ENCODE assay signal across 16 mouse cellular contexts in the genomic region with DNA sequence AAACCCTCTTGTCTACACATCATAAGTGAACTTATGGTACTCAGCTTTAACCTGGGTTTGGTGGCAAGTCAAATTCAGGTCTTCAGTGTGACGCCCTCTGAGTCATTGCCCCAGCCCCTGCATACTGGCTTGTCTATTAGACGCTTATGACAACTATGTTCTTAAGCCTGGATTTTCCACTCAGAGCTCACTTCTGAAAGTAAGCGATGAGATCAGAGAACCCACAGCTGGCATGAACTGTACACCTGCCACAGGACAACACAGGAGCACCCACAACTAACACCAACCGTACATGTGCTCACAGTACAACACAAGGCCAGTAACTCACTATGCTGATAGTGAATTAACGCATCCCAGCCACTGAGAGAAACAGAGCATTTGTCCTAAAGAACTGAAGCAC.
DNase-seq lines count a peak whose midpoint lies in the region; ATAC-seq and TF ChIP-seq lines count a peak whose summit lies in the region.
"Had no signal": no experiment of that assay in that cellular context is flagged by ENCODE, and none has a peak within 500 bp of the region (broad histone marks: within the 10 kb centered on the region; RNA-seq: fewer than 3 reads in every experiment).

No protein-coding gene starts in this region.

- no peak for DNase-seq in hindbrain, embryonic 11.5 days (ENCODE audit: low spot score)
- peak; percentile 87 for DNase-seq in midbrain, embryonic 11.5 days (ENCODE audit: low spot score, missing footprints)
- DNase-seq in CH12.LX (ENCODE audit: extremely low read depth) = peak; percentile 68
- no peak for DNase-seq in hindbrain, postnatal 0 days (ENCODE audit: low spot score)
- DNase-seq in kidney, postnatal 4 days = no peak
- DNase-seq: adrenal gland, adult 2 months; adrenal gland, postnatal 25 days; heart, adult 2 months had no signal

- peak; percentile 25; the same call in 1 of the 2 replicates for ATAC-seq in hindbrain, embryonic 11.5 days (ENCODE audit: low FRiP score)
- no peak for ATAC-seq in hindbrain, embryonic 16.5 days
- no peak for ATAC-seq in midbrain, embryonic 11.5 days (ENCODE audit: low FRiP score)
- no peak for ATAC-seq in midbrain, embryonic 16.5 days
- 0 out of 2 replicates have a peak, but pooled peaks have one; percentile 12 for ATAC-seq in hindbrain, postnatal 0 days
- ATAC-seq: forebrain, embryonic 15.5 days; intestine, embryonic 15.5 days had no signal

- no peaks in the 10 kb centered on the region for H3K79me2 ChIP-seq in CH12.LX (replicated peaks; ENCODE audit: control insufficient read depth, extremely low read depth, insufficient read depth, poor library complexity, severe bottlenecking)

- no peaks in the 10 kb centered on the region for H3K9me3 ChIP-seq in hindbrain, embryonic 11.5 days (ENCODE audit: control insufficient read depth, low read length)
- H3K9me3 ChIP-seq in hindbrain, embryonic 16.5 days (ENCODE audit: control insufficient read depth, low read length) = no peaks in the 10 kb centered on the region
- no peaks in the 10 kb centered on the region for H3K9me3 ChIP-seq in midbrain, embryonic 11.5 days (ENCODE audit: control insufficient read depth, low read length)
- no peaks in the 10 kb centered on the region for H3K9me3 ChIP-seq in midbrain, embryonic 16.5 days (replicated peaks; ENCODE audit: control insufficient read depth, low read length, poor library complexity, severe bottlenecking)
- peaks cover 4% of the 10 kb centered on the region for H3K9me3 ChIP-seq in CH12.LX (replicated peaks; ENCODE audit: low read length)
- H3K9me3 ChIP-seq in hindbrain, postnatal 0 days (ENCODE audit: low read length) = no peaks in the 10 kb centered on the region
- H3K9me3 ChIP-seq: embryonic facial prominence, embryonic 15.5 days; forebrain, embryonic 10.5 days; forebrain, embryonic 15.5 days; heart, embryonic 12.5 days; intestine, embryonic 15.5 days had no signal

- TF ChIP-seq RAD21 in CH12.LX (IDR thresholded peaks at IDR 0.05; ENCODE audit: low read depth, low read length) = no peak

- TF ChIP-seq EP300 in CH12.LX (IDR thresholded peaks at IDR 0.05; ENCODE audit: low read length) = peak; percentile 76

- H3K36me3 ChIP-seq in hindbrain, embryonic 11.5 days (ENCODE audit: control insufficient read depth, insufficient read depth, low read length) = no peaks in the 10 kb centered on the region
- no peaks in the 10 kb centered on the region for H3K36me3 ChIP-seq in hindbrain, embryonic 16.5 days (ENCODE audit: control insufficient read depth, insufficient read depth, low read length)
- no peaks in the 10 kb centered on the region for H3K36me3 ChIP-seq in midbrain, embryonic 11.5 days (ENCODE audit: control insufficient read depth, insufficient read depth, low read length)
- no peaks in the 10 kb centered on the region for H3K36me3 ChIP-seq in midbrain, embryonic 16.5 days (ENCODE audit: control insufficient read depth, insufficient read depth, low read length)
- no peaks in the 10 kb centered on the region for H3K36me3 ChIP-seq in CH12.LX (replicated peaks in 1 of 2; ENCODE audit: control insufficient read depth in 1 of 2, insufficient read depth in 1 of 2, low read length in 1 of 2)
- H3K36me3 ChIP-seq in hindbrain, postnatal 0 days (ENCODE audit: insufficient read depth, low read length) = no peaks in the 10 kb centered on the region
- H3K36me3 ChIP-seq: embryonic facial prominence, embryonic 15.5 days; forebrain, embryonic 10.5 days; forebrain, embryonic 15.5 days; heart, embryonic 12.5 days; intestine, embryonic 15.5 days had no signal

- H3K27me3 ChIP-seq in hindbrain, embryonic 11.5 days (ENCODE audit: control insufficient read depth, insufficient read depth, low read length) = no peaks in the 10 kb centered on the region
- no peaks in the 10 kb centered on the region for H3K27me3 ChIP-seq in hindbrain, embryonic 16.5 days (replicated peaks; ENCODE audit: control insufficient read depth, insufficient read depth, low read length)
- no peaks in the 10 kb centered on the region for H3K27me3 ChIP-seq in midbrain, embryonic 11.5 days (ENCODE audit: control insufficient read depth, insufficient read depth, low read length)
- H3K27me3 ChIP-seq in midbrain, embryonic 16.5 days (ENCODE audit: control insufficient read depth, insufficient read depth, low read depth, low read length) = no peaks in the 10 kb centered on the region
- no peaks in the 10 kb centered on the region for H3K27me3 ChIP-seq in CH12.LX (replicated peaks)
- H3K27me3 ChIP-seq in hindbrain, postnatal 0 days (ENCODE audit: insufficient read depth, low read length) = no peaks in the 10 kb centered on the region
- H3K27me3 ChIP-seq: embryonic facial prominence, embryonic 15.5 days; forebrain, embryonic 15.5 days; heart, embryonic 12.5 days; intestine, embryonic 15.5 days had no signal

- in situ Hi-C loops in CH12.LX (cut with MboI; ENCODE audit: low pct_ligation_motif_present, low pct_unique_long_range_greater_than_20kb, low sequenced_read_pairs) = no loop called here

- WGBS in hindbrain, embryonic 11.5 days = 89% methylated on average over 5 of the region's 5 CpGs
- 83% methylated on average over 5 of the region's 5 CpGs for WGBS in hindbrain, embryonic 16.5 days
- 74% methylated on average over 5 of the region's 5 CpGs for WGBS in midbrain, embryonic 11.5 days
- 75% methylated on average over 5 of the region's 5 CpGs for WGBS in midbrain, embryonic 16.5 days
- WGBS in hindbrain, postnatal 0 days = 76% methylated on average over 5 of the region's 5 CpGs

- H3K27ac ChIP-seq in hindbrain, embryonic 11.5 days (ENCODE audit: low read depth, low read length) = no peak overlapping the region
- H3K27ac ChIP-seq in hindbrain, embryonic 16.5 days (ENCODE audit: low read depth, low read length) = no peak overlapping the region
- no peak overlapping the region for H3K27ac ChIP-seq in midbrain, embryonic 11.5 days (ENCODE audit: low read depth, low read length)
- H3K27ac ChIP-seq in midbrain, embryonic 16.5 days (ENCODE audit: low read length) = no peak overlapping the region
- H3K27ac ChIP-seq in CH12.LX (ENCODE audit: insufficient read depth, low read depth) = no peak overlapping the region
- H3K27ac ChIP-seq in hindbrain, postnatal 0 days = no peak overlapping the region
- H3K27ac ChIP-seq: embryonic facial prominence, embryonic 15.5 days; forebrain, embryonic 10.5 days; forebrain, embryonic 15.5 days; heart, adult 2 months; intestine, embryonic 15.5 days had no signal

- TF ChIP-seq CTCF in CH12.LX (conservative IDR thresholded peaks at IDR 0.05 in 1 of 2, IDR thresholded peaks at IDR 0.05 in 1 of 2; ENCODE audit: low read depth in 2 of 2, low read length in 2 of 2) = no peak
- no peak for TF ChIP-seq CTCF in hindbrain, postnatal 0 days (IDR thresholded peaks at IDR 0.05; ENCODE audit: low read depth)

- H3K9ac ChIP-seq in hindbrain, embryonic 11.5 days (ENCODE audit: low read depth, low read length) = no peak overlapping the region
- H3K9ac ChIP-seq in hindbrain, embryonic 16.5 days (ENCODE audit: low read depth, low read length) = no peak overlapping the region
- H3K9ac ChIP-seq in midbrain, embryonic 11.5 days (ENCODE audit: low read length) = no peak overlapping the region
- no peak overlapping the region for H3K9ac ChIP-seq in midbrain, embryonic 16.5 days (ENCODE audit: low read depth, low read length)
- no peak overlapping the region; the same call in 1 of the 2 replicates for H3K9ac ChIP-seq in CH12.LX (ENCODE audit: insufficient read depth, low read depth)
- H3K9ac ChIP-seq in hindbrain, postnatal 0 days (replicated peaks; ENCODE audit: low read length) = no peak overlapping the region
- H3K9ac ChIP-seq: embryonic facial prominence, embryonic 15.5 days; forebrain, embryonic 15.5 days; heart, embryonic 12.5 days; intestine, embryonic 15.5 days had no signal

- no peak overlapping the region for H3K4me2 ChIP-seq in hindbrain, embryonic 11.5 days (replicated peaks; ENCODE audit: low read depth, low read length)
- H3K4me2 ChIP-seq in hindbrain, embryonic 16.5 days (ENCODE audit: low read length) = no peak overlapping the region
- no peak overlapping the region for H3K4me2 ChIP-seq in midbrain, embryonic 11.5 days
- no peak overlapping the region for H3K4me2 ChIP-seq in midbrain, embryonic 16.5 days (ENCODE audit: low read length)
- peak overlapping the region; percentile 2; the same call in 1 of the 2 replicates for H3K4me2 ChIP-seq in CH12.LX (ENCODE audit: insufficient read depth, low read depth, poor library complexity, severe bottlenecking)
- no peak overlapping the region for H3K4me2 ChIP-seq in hindbrain, postnatal 0 days (ENCODE audit: low read depth, low read length)
- H3K4me2 ChIP-seq: embryonic facial prominence, embryonic 15.5 days; forebrain, embryonic 15.5 days; heart, embryonic 12.5 days; intestine, embryonic 15.5 days had no signal

- dilution Hi-C loops in CH12.LX (cut with MboI; ENCODE audit: extremely low pct_ligation_motif_present, extremely low pct_unique_long_range_greater_than_20kb, low sequenced_read_pairs) = no loop called here

- no peak for TF ChIP-seq POLR2A in CH12.LX (IDR thresholded peaks at IDR 0.05; ENCODE audit: low read depth, low read length)

- no peak overlapping the region for H3K4me3 ChIP-seq in hindbrain, embryonic 11.5 days (ENCODE audit: low read depth, low read length)
- H3K4me3 ChIP-seq in hindbrain, embryonic 16.5 days (ENCODE audit: low read length) = no peak overlapping the region
- no peak overlapping the region for H3K4me3 ChIP-seq in midbrain, embryonic 11.5 days (ENCODE audit: low read depth, low read length)
- H3K4me3 ChIP-seq in midbrain, embryonic 16.5 days (ENCODE audit: low read depth, low read length) = no peak overlapping the region
- H3K4me3 ChIP-seq in CH12.LX (replicated peaks in 1 of 3; ENCODE audit: low read depth in 2 of 3, low read length in 2 of 3, poor library complexity in 1 of 3) = no peak overlapping the region
- no peak overlapping the region for H3K4me3 ChIP-seq in hindbrain, postnatal 0 days (ENCODE audit: low read length)
- H3K4me3 ChIP-seq: embryonic facial prominence, embryonic 15.5 days; erythroblast, embryonic 14.5 days; forebrain, embryonic 10.5 days; forebrain, embryonic 15.5 days; heart, adult 2 months; heart, embryonic 12.5 days; intestine, embryonic 15.5 days had no signal

- peaks cover 2% of the 10 kb centered on the region; the same call in 1 of the 2 replicates for H3K4me1 ChIP-seq in hindbrain, embryonic 11.5 days (replicated peaks; ENCODE audit: control insufficient read depth, insufficient read depth, low read length)
- peaks cover 7% of the 10 kb centered on the region for H3K4me1 ChIP-seq in hindbrain, embryonic 16.5 days (ENCODE audit: control insufficient read depth, insufficient read depth, low read depth, low read length)
- H3K4me1 ChIP-seq in midbrain, embryonic 11.5 days (ENCODE audit: control insufficient read depth, insufficient read depth, low read length) = 0 out of 2 replicates have a peak, but pooled peaks cover 2% of the 10 kb centered on the region
- H3K4me1 ChIP-seq in midbrain, embryonic 16.5 days (ENCODE audit: control insufficient read depth, insufficient read depth, low read length) = peaks cover 5% of the 10 kb centered on the region
- H3K4me1 ChIP-seq in CH12.LX (ENCODE audit: control insufficient read depth in 1 of 2, insufficient read depth in 2 of 2) = peaks cover 15 to 23% of the 10 kb centered on the region in 2 experiments
- H3K4me1 ChIP-seq in hindbrain, postnatal 0 days (ENCODE audit: insufficient read depth, low read length) = peaks cover 4% of the 10 kb centered on the region; the same call in 1 of the 2 replicates
- H3K4me1 ChIP-seq: embryonic facial prominence, embryonic 15.5 days; forebrain, embryonic 10.5 days; heart, embryonic 12.5 days; intestine, embryonic 15.5 days had no signal

Comparison
In these comparisons a context has a peak if more than half of its experiments do, and no peak if none do; other contexts are left out.
1. ATAC-seq: peak in hindbrain, embryonic 11.5 days (single experiment) and hindbrain, postnatal 0 days (single experiment); none in hindbrain, embryonic 16.5 days (single experiment), midbrain, embryonic 11.5 days (single experiment) and midbrain, embryonic 16.5 days (single experiment).
2. DNase-seq: peak in midbrain, embryonic 11.5 days (single experiment) and CH12.LX (single experiment); none in hindbrain, embryonic 11.5 days (single experiment), hindbrain, postnatal 0 days (single experiment) and kidney, postnatal 4 days (0 of 2).